In genomic region chr14:25488097-25488613, GRCm38 (mm10) we compare ENCODE assay signal across 9 mouse cellular contexts. TPM values are rescaled to one million over a fixed set of nuclear protein-coding genes. Genes with fewer than 3 reads are reported as not detected.
A peak's percentile ranks its signal among the peaks of the same experiment; 100 is the strongest.
DNase-seq lines count a peak whose midpoint lies in the region; ATAC-seq and TF ChIP-seq lines count a peak whose summit lies in the region.
"Had no signal": no experiment of that assay in that cellular context is flagged by ENCODE, and none has a peak within 500 bp of the region (broad histone marks: within the 10 kb centered on the region; RNA-seq: fewer than 3 reads in every experiment).

No protein-coding gene starts in this region.

- H3K4me2 ChIP-seq in neural tube, embryonic 13.5 days, result no peak overlapping the region
- no peak overlapping the region for H3K4me2 ChIP-seq in liver, embryonic 16.5 days (ENCODE audit: low read depth, low read length)

- WGBS in neural tube, embryonic 13.5 days, result 75% methylated on average over 6 of the region's 6 CpGs
- 37% methylated on average over 6 of the region's 6 CpGs for WGBS in liver, embryonic 16.5 days (ENCODE audit: insufficient replicate concordance)
- 61% methylated on average over 6 of the region's 6 CpGs for WGBS in small intestine, adult 2 months

- ATAC-seq in neural tube, embryonic 13.5 days (ENCODE audit: low read depth), result no peak
- peak; percentile 43 for ATAC-seq in liver, embryonic 16.5 days (ENCODE audit: low read depth)

- no peak for DNase-seq in neural tube, embryonic 10.5 days (ENCODE audit: extremely low spot score, low spot score)
- peak; percentile 70 to 81 for DNase-seq in cerebellum, postnatal 14 days
- DNase-seq in heart, postnatal 14 days, result peak; percentile 67 to 77
- no peak for DNase-seq in thymus, postnatal 14 days
- DNase-seq in urinary bladder, adult 2 months (ENCODE audit: low spot score), result no peak

- H3K4me3 ChIP-seq in neural tube, embryonic 13.5 days, result no peak overlapping the region
- H3K4me3 ChIP-seq in liver, embryonic 16.5 days (ENCODE audit: low read depth, low read length), result no peak overlapping the region
- no peak overlapping the region for H3K4me3 ChIP-seq in small intestine, adult 2 months (ENCODE audit: low read depth, low read length)

- no peaks in the 10 kb centered on the region for H3K9me3 ChIP-seq in neural tube, embryonic 13.5 days
- no peaks in the 10 kb centered on the region for H3K9me3 ChIP-seq in liver, embryonic 16.5 days (replicated peaks; ENCODE audit: control insufficient read depth, low read length)

- TF ChIP-seq CTCF in small intestine, adult 2 months (IDR thresholded peaks at IDR 0.05; ENCODE audit: extremely low read depth, insufficient read length, insufficient replicate concordance, low read depth, low read length), result no peak

- TF ChIP-seq POLR2A in small intestine, adult 2 months (IDR thresholded peaks at IDR 0.05; ENCODE audit: low read depth, low read length), result no peak

- H3K27me3 ChIP-seq in neural tube, embryonic 13.5 days, result no peaks in the 10 kb centered on the region
- H3K27me3 ChIP-seq in liver, embryonic 16.5 days (ENCODE audit: control insufficient read depth, insufficient read depth, low read depth, low read length), result no peaks in the 10 kb centered on the region
- H3K27me3 ChIP-seq in small intestine, adult 2 months (ENCODE audit: control insufficient read depth, insufficient read depth, low read length), result no peaks in the 10 kb centered on the region

- H3K4me1 ChIP-seq in neural tube, embryonic 13.5 days (replicated peaks), result peaks cover 100% of the 10 kb centered on the region
- peaks cover 77% of the 10 kb centered on the region for H3K4me1 ChIP-seq in liver, embryonic 16.5 days (ENCODE audit: control insufficient read depth, low read depth, low read length)
- peaks cover 57% of the 10 kb centered on the region for H3K4me1 ChIP-seq in small intestine, adult 2 months (ENCODE audit: control insufficient read depth, insufficient read depth, insufficient read length, low read length)

- intact Hi-C loops in heart, postnatal 14 days (cut with DNase I), result no loop called here

- H3K36me3 ChIP-seq in neural tube, embryonic 13.5 days, result no peaks in the 10 kb centered on the region
- no peaks in the 10 kb centered on the region for H3K36me3 ChIP-seq in liver, embryonic 16.5 days (ENCODE audit: control insufficient read depth, insufficient read depth)
- no peaks in the 10 kb centered on the region for H3K36me3 ChIP-seq in small intestine, adult 2 months (ENCODE audit: control insufficient read depth, insufficient read depth, low read length)

- H3K9ac ChIP-seq in neural tube, embryonic 13.5 days, result no peak overlapping the region
- H3K9ac ChIP-seq in liver, embryonic 16.5 days (ENCODE audit: low read depth, low read length), result 0 out of 2 replicates have a peak overlapping the region, but pooled peaks have one; percentile 4
- H3K9ac ChIP-seq: liver, embryonic 14.5 days had no signal

- H3K27ac ChIP-seq in neural tube, embryonic 13.5 days (replicated peaks), result peak overlapping the region; percentile 33; the same call in 1 of the 2 replicates
- peak overlapping the region; percentile 63 for H3K27ac ChIP-seq in liver, embryonic 16.5 days (ENCODE audit: low read length)
- H3K27ac ChIP-seq in small intestine, adult 2 months (ENCODE audit: insufficient read depth, low read depth, low read length), result peak overlapping the region; percentile 65
- H3K27ac ChIP-seq: liver, embryonic 14.5 days had no signal

RNA-seq across cellular contexts. Expression of gene Zmiz1, which starts 29.2 kb away (rescaled TPM):
- 57.2 and 66.2 TPM in 2 replicates for polyA plus RNA-seq in neural tube, embryonic 13.5 days (2015; fragmentation: Nextera tagmentation; extraction: Ambion mirVana)
- 10 to 100 TPM; 53.9 to 59.4 TPM for total RNA-seq in heart, postnatal 14 days (2021)
- polyA plus RNA-seq in liver, embryonic 16.5 days (2015; fragmentation: Nextera tagmentation; extraction: Ambion mirVana), result 4.1 and 6.1 TPM in 2 replicates
- polyA plus RNA-seq in small intestine, adult 2 months (2012; rRNA removed), result 35.0 and 91.5 TPM in 2 replicates
- polyA plus RNA-seq in urinary bladder, adult 2 months (2012; rRNA removed), result 15.3 and 31.4 TPM in 2 replicates

Comparison
In these comparisons a context has a peak if more than half of its experiments do, and no peak if none do; other contexts are left out.
1. DNase-seq: peak in cerebellum, postnatal 14 days (2 of 2) and heart, postnatal 14 days (2 of 2); none in neural tube, embryonic 10.5 days (single experiment), thymus, postnatal 14 days (single experiment) and urinary bladder, adult 2 months (single experiment).
2. Peak in every context shown above with its lines, with median percentiles within 50 percentile points of each other: H3K27ac ChIP-seq.